Mouse (Mus musculus) liver, adult 2 months (tissue): ENCODE measurements around the gene Slc25a18.

Experiments
- CTCF ChIP-seq: fragments of 200-500 bp; IDR thresholded peaks from 2 replicates; pipeline ENCODE4 v1.5.1; 2011; ENCODE audit warnings: low read depth, low read length, control low read depth
- POLR2A ChIP-seq: fragments of 200-500 bp; IDR thresholded peaks from 2 replicates; pipeline ENCODE4 v1.6.1; 2011; ENCODE audit warnings: low read length, control low read depth; ENCODE audit not compliant: insufficient read depth; ENCODE audit errors: extremely low read depth

DNA sequence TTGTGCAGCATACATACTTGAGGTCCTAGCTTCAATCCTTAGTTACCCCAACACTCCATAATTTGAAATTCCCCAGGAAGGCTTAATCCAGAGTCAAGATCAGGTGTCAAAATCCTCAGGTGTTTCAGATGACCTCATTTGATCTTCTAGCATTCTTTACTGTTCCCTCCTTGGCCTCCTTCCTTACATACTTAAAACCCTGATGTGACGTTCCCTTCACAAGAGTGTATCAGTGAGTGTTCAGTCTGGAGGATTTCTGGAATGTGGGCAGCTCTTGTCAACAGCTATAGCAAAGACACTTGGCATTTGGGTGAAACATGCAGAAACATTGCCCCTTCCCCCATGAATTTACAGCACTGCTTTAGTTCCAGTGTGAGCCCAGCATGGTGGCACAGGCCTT, 3.4 kb upstream of the Slc25a18 start:
- no peak for TF ChIP-seq CTCF
- no peak for TF ChIP-seq POLR2A
